Mouse (Mus musculus) MEL-GATA-1-ER (cell line): ENCODE results near the gene Cyp4f39.

Experiments used
- DNase-seq: peaks from one replicate; pipeline ENCODE4 v3.0.0-alpha.2; 2012; ENCODE audit warnings: low read depth; ENCODE audit errors: extremely low read depth

Cyp4f39 gene

DNA sequence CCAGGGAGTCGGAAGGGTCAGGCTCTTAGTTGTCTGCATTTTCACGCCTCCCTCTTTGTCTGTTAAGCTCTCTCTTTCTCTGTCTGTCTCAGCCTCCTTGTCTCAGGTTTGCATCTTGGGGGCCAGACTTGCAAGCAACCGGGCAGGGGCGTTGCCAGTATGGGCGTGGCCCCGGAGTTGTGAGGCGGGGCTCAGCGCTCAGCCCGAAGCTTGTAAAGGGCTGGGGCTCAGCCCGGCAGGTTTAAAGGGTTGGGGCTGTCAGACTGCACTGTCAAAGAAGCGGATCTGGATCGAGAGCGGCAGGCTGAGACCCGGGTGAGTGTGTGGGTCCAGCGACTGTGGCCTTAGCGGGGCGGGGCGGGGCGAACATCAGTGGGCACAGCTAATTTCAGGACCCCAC is at the start of gene Cyp4f39:
TSS of gene Cyp4f39 (plus strand) at position 242 of the 400 bp plus-strand sequence.
- DNase-seq = peak; percentile 8

DNA sequence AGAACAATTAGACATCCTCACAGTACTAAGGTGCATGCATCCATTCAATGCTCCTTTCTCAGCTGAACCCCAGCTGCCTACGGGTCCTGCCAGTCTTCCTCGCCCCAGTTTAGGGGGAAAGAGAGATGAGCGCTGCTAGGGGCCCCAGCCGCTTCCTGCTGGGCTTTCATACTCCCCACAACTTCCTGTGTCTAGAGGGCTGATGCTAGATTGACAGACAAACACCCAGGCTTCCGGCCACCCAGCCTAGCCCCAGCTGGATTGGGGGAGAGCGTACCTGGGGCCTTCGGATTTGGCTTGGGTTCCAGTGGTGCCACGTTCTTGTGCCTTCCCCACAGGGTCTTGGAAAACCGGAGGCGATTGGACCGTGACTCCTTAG is 49.8 kb upstream of the Cyp4f39 start:
- no peak for DNase-seq

GRCm38 (mm10) chr17:32403417-32403816 is 49.1 kb upstream of the Cyp4f39 start, which contains the start of gene Rasal3:
Gene Rasal3 (minus strand): TSS chr17:32403583.
- DNase-seq = no peak

DNA sequence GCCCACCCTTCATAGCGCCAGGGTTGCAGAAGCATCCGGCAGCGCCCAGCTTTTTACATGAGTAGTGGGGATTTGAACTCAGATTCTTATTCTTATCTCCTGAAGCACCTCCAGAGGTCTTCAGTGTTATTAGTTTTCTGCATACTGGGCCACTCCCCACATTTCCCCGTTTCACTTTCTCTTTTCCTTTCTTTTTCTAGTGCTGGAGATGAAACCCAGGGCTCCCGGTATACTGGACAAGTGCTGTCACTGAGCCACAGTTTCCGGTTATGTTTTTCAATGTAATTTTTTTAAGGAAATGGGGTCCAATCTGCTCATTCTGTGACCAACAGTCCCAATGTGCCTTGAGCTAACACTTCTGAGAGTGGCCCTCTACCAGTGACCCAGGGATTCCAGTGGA is 40.6 kb upstream of the Cyp4f39 start:
- no peak for DNase-seq

- no peak for DNase-seq
Observed at GRCm38 (mm10) chr17:32415417-32416020, 37.0 kb upstream of the Cyp4f39 start.

DNA sequence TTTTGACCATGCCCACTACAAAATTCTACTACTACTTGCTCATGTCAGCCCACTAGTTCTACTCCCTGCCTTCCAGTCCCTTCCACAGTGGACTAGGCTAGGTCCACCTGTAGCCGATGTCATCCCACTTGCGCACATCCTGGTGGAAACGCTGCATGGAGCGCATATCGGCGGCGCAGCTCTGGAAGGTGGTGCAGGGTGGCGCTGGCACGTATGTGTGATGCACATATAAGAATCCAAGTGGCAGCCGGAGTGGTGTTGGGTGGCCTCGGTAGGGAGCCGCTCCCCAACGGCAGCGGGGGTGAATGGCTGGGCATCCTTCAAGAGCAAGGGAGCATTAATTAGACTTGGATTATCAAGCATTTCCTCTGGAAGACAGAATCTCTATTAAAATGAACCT is 35.8 kb upstream of the Cyp4f39 start:
- DNase-seq = no peak

- no peak for DNase-seq
Observed at GRCm38 (mm10) chr17:32419989-32420388, 32.5 kb upstream of the Cyp4f39 start.

DNA sequence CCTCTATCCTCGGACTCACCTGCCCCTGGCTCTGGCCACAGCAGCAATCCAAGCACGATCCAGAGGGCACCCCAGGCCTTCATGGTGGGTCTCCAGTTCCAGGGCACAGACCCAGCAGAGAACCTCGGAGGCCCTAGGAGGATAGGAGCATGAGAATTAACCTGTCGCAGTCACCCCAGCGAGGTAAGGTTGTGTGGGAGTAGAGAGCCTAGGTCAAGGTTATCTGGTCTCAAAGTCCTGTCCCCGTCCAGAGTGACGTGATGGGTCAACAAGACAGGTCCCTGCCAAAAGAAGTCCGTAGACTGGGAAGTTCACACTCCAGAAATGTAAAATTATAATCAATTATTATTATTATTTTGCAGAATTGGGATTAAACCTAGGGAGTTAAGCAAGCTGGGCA is 31.7 kb upstream of the Cyp4f39 start:
- no peak for DNase-seq

DNA sequence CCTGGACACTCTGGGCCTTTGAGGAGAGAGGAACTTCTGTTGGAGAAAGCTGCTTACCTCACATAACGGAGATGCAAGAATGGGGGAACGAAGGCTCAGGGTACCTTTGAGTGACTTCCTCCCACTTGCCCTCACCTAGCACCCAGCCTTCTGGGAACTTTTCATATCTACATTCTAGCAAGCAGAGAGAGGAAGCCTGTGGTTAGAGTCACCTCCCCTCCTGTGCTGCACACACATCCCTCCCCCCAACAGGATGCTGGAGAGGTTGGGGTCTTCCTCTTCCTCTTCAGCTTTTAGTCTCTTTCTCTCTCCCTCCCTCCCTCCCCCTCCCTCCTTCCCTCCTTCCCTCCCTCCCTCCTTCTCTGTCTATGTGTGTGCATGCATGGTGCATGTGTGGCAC is 28.5 kb upstream of the Cyp4f39 start, which contains the start of gene Pglyrp2:
TSS of gene Pglyrp2 (minus strand) at position 134 of the 400 bp plus-strand sequence.
- DNase-seq = peak; percentile 74

DNA sequence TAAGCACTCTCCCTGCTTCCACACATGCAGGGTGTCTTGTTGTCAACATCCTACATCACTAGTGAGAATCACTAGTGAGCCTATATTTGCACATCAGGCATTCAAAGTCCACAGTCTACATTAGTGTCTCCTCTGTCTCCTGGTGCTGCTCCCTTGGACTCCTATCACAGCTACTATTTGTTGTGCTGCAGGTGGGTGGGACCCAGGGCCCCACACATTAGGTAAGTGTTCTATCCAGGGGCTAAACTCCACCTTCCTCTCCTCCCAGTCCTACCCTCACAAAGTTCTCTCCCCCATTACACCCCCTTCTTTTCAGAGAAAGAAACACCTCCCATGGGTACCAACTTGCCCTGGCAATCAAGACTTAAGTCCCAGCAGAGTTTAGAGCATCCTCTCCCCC is 25.9 kb upstream of the Cyp4f39 start:
- DNase-seq = no peak

DNA sequence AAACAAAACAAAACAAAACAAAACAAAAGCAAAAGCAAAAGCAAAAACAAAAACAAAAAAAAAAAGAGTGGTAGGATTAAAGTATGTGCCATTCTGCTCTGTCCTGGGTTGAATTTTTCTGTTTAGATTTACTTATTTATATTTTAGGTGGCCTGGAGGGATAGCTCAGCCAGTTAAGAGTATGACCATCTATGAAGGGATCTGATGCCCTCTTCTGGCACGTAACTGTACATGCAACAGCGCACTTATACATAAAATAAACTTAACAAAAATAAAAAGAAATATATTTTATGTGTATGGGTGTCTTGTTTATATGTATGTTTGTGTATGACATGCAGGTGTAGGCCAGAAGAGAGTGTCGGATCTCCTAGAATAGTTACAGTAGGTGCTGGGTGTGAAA is 20.6 kb upstream of the Cyp4f39 start:
- no peak for DNase-seq

GRCm38 (mm10) chr17:32434324-32434723 is 18.2 kb upstream of the Cyp4f39 start:
- no peak for DNase-seq

- no peak for DNase-seq
Observed at GRCm38 (mm10) chr17:32435151-32435550, 17.4 kb upstream of the Cyp4f39 start.

- DNase-seq = no peak
Observed at GRCm38 (mm10) chr17:32437106-32437505, 15.4 kb upstream of the Cyp4f39 start.

DNA sequence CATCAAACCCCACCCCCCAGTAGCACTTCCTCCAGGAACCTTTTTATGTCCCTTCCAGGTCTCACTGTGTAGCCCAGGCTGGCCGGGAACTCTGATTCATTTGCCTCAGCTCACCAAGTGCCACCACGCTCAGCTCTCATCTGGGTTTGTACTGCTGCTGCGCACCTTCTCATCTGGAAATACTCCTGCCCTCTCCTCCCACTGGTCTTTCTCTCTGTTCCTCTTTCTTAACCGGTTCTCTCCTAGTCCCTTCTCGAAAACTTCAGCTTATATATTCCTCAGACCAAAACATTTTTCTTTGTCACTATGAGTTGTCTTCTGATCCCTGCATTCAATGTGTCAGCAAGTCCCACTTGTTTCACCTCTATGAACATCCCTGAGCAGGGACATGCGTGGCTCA is 9.3 kb upstream of the Cyp4f39 start:
- DNase-seq = no peak

- no peak for DNase-seq
Observed at GRCm38 (mm10) chr17:32445016-32445415, 7.5 kb upstream of the Cyp4f39 start.

- no peak for DNase-seq
Observed at GRCm38 (mm10) chr17:32447195-32447594, 5.3 kb upstream of the Cyp4f39 start.

DNA sequence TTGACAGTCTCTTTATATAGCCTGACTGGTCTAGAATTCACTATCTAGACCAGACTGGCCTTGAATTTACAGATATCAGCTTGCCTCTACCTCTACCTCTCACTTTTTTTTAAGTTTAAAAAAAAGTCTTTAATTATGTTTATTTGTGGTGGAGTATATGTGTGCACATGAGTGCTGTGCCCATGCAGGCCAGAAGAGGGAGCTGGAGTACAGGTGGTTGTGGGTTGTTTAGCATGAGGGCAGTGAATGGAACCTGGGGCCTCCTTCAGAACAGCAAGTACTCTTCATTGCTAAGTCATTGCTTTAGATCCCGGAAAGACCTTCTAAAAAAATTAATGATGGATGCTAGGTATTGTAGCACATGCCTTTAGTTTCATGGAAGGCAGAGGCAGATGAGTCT is 3.5 kb upstream of the Cyp4f39 start:
- no peak for DNase-seq

DNA sequence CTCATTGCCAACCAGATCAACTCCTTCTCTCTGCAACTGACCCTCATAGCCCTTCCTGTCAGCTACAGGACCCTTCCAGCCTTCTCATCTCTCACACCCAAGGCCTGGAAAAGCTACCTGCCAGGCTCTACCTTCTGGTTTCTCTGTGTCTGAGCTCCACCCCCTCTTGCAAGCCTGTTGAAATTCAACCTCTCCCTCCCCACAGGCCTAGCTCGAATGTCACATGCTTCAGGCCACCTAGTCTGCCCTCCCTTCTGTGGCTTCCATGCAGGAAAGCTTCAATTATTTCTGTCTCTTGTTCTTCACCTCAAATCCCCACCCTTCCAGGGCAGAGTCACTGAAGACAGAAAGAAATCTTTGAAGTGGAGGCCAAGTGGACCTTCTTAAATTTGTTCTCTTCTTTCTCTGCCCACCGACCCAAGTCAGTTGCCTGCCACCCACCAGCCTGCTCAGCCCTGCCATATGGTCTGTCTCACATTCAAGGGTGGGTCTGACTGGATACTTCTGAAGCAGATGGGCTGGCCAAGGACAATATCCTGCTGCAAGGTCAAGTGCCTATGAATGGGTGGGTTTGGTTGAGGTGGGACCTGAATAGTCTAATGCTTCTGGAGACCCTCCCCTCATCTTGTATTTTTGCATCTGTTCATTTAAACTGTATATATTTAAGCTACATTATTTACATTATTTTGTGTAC is 1.5 kb upstream of the Cyp4f39 start:
- no peak for DNase-seq

GRCm38 (mm10) chr17:32454188-32454587 is 1.7 kb downstream of the Cyp4f39 start:
- no peak for DNase-seq

- DNase-seq = peak; percentile 10
Observed at GRCm38 (mm10) chr17:32454997-32455396, 2.5 kb downstream of the Cyp4f39 start.

DNA sequence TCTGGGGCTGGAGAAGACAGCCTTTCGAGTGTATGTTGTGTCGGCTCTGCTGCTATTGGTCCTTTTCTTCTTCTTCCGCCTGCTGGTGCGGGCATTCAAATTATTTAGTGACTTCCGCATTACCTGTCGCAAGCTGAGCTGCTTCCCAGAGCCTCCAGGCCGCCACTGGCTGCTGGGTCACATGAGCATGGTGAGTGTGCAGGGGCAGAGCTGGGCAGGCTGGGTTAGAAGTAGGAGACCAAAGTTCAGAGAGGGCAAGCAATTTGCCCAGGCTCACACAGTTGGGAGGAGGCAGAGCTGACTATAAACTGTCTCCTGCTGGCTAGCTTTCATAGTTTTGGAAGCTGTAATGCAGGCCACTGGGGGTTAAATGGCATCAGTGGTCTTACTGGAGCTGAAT is 16.0 kb downstream of the Cyp4f39 start:
- no peak for DNase-seq

DNA sequence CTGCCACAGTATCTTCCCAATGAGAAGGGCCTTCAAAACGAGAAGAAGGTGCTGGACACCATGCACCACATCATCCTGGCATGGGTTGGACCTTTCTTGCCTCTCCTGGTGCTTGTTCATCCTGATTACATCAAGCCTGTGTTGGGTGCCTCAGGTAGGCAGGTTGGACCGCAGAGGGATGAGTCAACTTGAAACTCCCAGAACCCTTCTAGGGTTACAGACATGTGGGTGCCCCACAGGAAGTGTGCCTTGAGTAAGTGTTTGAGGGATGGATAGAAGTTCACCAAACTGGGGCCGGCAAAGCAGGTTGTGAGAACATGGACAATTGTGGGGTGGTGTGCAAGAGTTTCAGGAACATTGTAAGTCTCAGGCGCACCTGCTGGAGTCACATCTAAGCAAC is 18.3 kb downstream of the Cyp4f39 start:
- no peak for DNase-seq
